Mouse (Mus musculus) NIH3T3 (cell line): ENCODE results near the gene Nme7.

Source experiments
- DNase-seq: peaks from one replicate; pipeline ENCODE4 v3.0.0-alpha.2; 2012; ENCODE audit warnings: low read depth

Nme7 gene

DNA sequence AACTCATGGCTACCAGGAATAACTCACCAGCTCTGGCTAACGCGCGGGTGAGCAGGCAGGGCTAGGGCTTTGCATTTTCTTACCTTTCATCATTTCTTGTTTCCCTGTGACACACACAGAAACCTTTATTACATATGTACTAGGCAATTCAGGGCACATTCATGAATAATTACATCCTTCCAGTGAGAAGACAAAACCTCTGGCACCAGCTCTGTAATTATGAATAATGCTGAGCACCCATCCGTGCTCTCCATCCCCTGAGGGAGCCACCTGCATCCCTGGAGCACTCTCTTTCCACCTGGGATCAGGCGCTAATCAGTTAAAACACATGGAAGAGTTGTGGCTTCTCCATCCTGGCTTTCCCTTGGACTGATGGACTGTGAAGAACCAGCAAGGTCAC is at the start of gene Nme7:
Nme7 (plus strand) TSS at position 301 of the 400 bp plus-strand sequence.
- DNase-seq, result no peak

DNA sequence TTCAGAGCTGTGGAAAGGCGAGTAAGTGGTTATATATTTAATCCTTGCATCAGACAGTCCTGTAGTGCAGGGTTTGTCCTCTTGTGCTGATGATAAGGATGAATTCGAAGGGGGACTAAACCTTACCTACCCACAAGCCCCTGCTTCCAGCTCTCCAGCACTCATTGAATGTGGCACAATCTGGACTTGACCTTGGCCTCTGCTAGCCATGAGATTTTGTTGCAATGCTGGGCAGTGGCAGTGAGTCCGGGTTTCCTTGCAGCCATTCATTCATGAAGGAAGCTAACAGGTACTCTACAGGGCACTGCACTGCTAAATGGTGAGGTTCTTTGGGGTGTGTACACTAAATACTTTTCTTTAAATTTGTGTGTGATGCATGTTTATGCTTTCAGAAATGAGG is 49.1 kb upstream of the Nme7 start:
- DNase-seq, result no peak

DNA sequence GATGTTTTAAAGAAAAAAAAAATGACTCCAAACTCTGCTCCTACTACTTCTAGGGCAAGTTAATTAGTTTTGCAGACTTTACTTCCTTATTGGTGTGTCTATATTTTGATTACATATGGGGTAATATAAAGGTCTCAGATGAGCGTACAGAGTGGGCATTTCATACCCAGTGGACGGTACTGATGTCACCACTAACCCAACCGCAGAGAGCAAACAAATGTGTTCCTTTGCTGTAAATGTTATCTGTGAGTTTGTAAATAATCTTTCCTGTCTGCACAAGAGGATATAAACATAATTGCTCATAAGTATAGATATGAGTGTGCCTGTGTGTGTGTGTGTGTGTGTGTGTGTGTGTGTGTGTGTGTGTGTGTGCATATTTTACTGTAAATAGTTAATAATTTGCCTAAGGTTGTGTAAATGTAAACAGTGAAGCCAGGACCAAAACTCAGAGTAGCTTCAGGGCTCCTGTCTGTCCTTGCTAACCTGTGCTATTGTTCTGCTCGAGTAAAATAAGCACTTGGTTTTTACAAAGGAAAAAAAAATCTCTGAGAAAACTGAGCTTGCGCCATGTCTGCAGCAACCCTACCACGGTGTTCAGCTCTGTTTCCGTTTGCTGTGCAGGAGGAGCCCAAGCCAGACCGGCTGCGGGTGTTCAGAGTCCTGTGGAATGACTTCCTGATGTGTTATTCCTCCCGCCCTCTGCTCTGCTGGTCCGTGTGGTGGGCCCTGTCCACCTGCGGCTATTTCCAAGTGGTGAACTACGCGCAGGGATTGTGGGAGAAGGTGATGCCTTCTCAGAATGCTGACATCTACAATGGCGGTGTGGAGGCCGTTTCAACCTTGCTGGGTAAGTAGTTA is 43.5 kb upstream of the Nme7 start:
- no peak for DNase-seq

DNA sequence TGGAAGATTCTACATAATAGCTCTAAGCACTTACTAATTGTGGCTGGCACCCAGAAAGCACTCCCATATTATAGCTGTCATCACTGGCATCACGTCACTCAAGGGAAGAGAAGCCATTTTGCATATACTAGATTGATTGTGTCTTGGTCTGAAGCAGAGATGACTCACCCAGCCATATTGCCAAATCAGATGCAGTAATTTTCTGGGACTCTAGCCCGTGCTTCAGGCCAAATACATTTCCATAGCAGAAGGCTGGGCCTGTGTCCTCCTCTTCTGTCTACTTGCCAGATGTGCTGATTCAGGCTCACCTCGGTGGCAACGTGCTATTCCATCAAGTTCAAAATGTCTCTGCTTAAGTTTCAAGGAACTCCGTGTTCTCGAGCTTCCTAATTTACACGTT is 42.4 kb upstream of the Nme7 start:
- DNase-seq, result peak; percentile 98

DNA sequence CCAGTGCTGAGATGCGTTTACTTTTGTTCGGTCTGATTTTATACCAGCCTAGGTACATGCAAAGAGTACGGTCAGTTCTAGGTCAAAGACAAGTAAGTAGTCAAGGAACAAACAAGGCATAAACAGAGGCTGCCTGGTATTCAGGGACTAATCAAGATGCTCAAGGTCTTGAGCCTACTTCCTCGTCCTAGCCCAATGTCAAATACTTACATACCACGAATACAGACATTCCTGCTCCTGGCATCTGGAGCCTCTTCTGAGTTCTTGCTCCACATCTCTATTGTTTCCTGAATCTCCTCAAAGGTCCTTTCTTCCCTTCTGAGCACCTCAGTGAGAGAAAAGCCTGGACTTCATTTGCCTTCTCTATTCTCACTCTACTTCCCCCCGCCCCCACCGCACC is 33.0 kb upstream of the Nme7 start:
- DNase-seq, result no peak

DNA sequence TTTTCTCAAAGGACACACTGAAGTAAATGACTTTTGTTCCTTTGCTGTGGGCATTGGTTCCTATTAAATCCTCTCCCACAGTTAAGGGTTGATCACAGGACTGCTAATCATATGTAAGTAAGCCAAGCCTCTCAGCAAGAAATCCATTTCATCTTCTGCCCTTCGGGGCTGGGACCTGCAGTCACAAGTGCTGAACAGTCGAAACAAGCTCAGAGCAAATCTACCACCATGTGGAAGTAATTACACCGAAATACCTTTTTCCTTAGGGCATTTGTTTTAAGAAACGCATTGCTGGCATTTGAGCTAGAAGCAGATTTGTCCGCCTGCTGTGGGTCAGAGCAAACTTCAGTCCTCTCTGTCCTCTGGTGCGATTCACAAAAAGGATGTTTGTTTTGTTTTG is 30.3 kb upstream of the Nme7 start:
- peak; percentile 81 for DNase-seq

DNA sequence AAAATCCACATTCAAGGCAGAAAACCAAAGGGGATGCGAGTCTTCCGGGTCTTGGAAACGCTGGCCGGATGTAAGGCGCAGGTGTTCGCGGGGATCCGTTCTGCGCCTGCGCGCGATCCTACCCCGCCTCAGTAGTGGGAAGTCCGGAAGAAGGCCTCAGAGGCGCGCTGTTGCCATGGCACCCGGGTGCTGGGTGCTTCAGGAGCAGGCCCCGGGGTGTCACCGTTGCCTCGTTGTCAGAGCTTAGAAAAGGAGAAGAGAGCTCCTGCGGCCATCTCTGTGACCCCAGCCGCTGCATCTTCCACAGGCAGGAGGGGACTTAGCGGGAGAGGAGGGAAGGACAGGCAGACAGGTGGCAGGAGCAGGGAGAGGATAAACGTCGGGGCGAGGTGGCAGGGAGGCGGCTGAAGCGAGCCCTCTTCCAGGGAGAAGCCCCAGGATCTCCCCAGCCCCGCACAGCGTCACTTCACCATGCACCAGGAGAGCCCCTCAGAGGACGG is 28.4 kb upstream of the Nme7 start, which contains the start of gene Ccdc181:
Ccdc181 (plus strand) TSS at position 131 of the 500 bp plus-strand sequence.
- DNase-seq, result peak; percentile 93

DNA sequence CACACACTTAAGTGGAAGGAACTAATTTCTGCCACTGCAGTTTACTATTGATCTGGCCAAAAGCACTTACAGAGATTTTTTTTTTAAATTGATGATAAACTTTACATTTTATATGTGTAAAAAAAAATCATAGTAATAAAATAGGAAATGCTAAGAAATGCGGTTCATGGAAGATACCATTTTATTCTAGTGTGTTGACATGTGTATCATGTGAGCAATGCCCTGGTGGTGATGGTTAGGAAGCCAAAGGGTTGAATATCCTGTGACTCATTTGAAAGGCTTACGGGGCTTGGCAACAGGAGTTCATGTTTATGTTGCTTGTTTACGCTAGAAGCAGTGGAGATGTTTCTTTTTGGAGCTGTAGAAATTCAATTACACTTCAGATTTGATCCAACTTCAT is 27.4 kb upstream of the Nme7 start:
- peak; percentile 70 for DNase-seq

DNA sequence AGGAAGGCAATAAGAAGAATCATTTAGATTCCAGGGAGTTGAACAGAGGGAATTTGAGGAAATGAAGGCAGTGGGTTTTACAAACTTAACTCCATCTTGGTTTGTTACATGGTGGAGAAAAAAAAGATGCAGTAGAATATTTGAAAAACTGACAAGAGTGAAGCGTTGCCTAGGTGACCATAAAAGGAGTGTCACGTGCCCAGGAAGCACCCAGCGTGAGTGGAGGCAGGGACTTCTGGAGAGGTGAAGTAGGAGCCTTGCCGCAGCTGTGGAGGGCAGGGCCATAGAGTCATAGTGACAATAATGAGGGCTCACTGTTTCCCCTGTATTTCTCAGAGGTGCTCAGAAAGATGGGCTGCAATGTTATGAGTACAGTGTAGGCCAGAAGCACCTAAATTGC is 24.6 kb upstream of the Nme7 start:
- no peak for DNase-seq

DNA sequence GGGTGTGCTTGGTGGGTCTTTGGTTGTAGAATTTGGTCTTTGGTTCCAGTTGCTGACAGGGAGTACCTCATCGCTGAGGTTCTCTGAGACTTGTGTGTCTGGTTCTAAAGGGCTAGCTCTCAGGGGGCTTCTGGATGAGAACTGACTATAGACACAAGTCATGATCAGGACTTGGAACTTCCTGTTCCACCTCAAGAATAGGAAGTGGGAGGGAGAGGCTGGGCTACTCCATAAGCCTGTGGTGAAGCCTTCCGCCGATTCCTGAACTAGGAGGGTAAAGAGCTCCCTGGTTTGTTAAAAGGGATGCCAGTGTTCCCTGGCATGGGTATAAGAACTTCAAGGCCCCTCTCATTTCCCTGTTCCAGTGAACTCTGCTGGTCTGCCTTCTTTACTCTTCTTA is 19.9 kb upstream of the Nme7 start:
- no peak for DNase-seq

DNA sequence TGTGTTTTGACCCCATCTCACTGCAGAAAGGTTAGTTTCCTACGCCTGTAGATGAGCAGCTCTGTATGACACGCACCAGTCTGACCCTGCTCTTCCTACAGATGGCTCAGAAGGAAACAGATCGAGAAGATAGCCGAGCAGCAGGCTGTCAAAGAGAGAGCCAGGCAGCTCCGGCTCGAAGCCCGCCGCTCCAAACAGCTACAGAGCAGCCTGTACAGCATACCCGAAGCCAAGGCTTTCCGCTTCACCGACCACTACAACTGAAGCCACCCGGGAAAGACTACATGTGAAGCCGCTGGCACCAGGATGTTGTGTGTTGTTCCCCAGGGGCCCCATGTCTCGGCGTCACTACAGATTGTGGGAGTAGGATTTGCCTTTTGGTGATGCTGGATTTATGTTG is 16.5 kb upstream of the Nme7 start:
- DNase-seq, result no peak

DNA sequence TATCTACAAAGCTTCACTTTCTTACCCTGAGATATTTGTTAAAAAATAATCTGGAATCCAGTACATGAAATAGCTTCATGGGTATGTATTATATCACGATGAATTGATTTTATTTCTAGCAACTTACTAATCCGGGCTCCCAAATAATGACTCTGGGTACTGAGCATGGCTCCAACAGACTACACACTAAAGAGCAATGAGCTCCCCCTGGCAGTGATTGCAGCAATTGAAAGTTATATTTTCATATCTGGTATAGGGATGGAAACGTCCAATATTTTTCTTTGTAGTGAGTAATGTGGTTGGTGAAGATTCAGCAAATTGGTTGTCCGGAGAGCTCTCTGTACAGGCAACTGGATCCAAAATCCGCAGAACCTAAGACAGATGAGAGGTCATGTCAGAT is 11.9 kb upstream of the Nme7 start:
- peak; percentile 68 for DNase-seq

DNA sequence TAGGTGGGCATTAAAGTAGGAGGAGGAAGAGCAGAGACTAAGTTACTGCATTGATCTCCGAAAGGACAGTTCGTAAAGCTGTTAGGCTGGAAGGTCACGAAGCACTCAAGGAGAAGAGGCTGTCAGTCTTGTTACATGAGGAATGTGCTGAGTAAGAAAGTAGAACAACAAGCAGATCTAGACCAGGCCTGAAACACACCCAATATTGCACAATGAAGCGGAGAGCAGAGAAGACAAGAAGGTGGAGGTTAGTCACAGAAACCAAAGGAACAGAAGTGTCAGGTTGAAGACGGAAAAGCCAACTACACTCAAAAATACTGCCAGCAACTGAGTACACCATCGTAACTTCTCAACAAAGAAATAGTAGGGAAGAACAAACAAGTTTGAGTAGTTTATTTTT is 9.8 kb upstream of the Nme7 start:
- DNase-seq, result no peak

DNA sequence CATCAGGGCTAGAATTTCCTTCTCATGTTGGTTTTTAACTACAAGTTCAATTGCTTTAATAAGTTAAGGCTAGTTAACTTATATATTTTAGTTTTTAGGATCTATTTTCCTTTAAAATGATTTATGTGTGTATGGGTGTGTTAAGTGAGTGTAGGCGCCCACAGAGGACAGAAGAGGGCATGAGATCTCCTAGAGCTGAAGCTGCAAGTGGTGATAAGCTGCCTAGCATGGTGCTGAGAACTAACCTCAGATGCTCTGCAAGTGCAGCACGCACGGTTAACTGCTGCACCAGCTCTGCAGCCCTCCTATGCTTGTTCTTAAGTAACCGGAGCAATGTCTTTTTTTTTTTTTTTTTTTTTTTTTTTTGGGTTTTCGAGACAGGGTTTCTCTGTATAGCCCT is 7.4 kb upstream of the Nme7 start:
- no peak for DNase-seq

DNA sequence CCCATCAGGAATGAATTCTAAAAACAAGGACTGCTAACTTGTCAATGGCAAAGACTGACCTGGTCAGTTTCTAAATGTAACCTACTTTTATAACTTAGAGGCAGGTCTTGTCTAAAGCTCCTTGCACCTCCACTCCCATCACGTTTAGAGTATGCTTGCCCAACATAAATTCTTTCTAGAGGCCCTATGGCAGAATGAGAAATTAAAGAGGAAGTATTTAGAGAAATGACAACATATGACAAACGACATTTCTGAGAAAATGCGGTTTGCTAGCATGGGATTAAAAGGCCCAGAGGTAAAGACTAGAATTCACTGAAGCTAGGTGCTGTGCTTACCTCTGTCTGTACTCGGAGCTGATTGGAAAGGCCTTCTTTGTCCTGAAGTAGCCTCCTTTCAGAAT is 2.0 kb upstream of the Nme7 start:
- DNase-seq, result no peak

DNA sequence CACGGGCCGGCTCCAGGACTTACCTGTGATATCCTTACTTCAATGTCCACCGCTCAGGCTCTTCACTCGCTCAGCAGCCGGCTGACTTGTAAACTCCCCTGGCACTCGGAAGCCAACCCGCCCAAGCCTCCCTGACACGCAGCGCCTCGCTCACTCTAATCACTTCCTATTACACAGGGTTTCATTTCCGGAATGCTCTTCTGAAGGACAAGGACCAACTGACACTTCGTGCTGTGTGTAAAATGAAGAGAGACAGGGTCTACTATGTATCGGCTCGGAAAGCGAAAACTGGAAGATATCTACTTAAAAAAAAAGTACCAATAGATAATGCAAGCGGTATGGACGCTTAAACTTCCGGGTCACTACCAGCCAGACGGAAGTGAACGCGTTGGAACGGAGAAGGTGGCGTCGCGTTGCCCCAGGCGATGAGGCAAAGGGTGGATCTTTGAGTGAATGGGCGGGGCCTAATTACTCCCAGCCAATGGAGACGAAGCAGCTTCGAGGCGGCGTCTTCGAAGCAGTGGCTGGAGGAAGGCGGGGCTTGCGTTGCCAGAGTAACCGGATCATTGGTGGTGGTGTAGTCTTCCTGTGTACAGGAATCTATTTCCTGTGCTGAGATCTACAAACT is 3.3 kb downstream of the Nme7 start, which contains the start of gene Blzf1:
Blzf1 (minus strand) TSS at position 366 of the 628 bp plus-strand sequence.
- peak; percentile 100 for DNase-seq

DNA sequence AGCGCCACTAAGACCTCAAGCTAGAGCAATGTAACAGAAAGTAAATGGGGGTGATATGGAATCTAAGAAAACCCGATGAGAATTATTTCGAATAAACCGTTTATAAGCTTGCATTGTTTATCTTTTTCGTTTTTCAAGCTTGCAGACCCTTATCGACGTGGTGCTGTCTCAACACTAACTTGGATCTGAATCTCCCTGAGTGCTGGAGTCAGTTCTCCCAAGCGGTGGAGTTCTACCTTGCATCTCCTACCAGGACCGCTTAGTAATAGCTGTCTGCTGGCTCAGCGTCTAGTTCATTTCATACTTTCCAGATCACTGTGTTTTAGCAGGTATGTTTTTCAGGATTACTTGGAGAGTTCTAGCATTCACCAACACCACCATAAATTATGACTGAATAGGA is 4.0 kb downstream of the Nme7 start:
- DNase-seq, result peak; percentile 40

DNA sequence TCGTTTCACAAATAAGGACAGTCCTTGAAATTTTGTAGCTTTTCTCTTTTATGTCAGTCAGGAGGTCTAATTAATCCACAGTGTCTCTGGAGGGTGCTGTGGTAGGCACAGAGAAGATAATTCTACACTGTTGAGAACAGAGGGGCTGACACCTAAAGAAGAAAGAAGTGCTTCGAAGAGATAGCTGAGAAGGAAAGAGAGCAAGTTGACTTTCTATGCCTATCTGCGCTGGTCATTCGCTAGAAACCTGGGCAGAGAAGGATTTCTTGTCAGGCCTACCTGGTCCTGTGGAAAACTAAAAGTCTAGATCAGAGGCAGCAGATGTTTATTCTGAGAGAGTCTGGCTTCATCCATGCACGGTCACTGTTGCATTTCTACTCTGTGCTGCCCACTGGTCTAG is 10.2 kb downstream of the Nme7 start:
- no peak for DNase-seq

DNA sequence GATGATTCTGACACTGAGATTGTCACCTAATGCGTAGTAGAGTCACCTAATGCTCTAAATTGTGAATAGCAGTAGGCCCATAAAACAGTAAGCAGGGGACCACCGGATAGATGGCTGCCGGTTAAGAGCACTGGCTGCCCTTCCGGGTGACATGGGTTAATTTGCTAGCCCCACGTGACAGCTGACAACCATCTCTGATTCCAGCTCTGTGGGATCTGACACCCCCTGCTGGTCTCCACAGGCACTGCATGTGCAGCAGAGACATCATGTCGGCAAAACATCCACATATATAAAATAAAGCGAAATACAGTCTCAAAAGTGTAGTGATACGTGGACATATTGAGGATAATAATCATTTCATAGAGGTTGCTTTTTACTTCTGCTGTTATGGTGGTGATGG is 11.3 kb downstream of the Nme7 start:
- DNase-seq, result peak; percentile 46

DNA sequence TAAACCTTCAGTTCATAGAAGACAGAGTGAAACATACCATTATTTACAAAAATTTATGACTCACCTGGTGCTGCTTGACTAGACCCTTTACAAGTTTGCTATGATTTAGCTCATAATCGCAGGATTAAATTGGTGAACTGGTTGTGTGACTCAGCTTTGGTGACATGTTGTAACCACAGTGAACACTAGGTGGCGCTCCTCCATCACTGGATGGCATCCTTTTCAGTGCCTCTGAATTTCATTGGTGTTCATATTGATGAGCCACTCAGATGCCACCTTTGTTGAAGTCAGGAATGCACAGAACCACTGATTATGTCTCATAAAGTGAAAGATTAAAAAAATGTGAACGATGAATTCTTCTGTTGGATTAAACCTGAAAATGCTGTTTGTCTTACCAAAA is 12.8 kb downstream of the Nme7 start:
- DNase-seq, result peak; percentile 89

DNA sequence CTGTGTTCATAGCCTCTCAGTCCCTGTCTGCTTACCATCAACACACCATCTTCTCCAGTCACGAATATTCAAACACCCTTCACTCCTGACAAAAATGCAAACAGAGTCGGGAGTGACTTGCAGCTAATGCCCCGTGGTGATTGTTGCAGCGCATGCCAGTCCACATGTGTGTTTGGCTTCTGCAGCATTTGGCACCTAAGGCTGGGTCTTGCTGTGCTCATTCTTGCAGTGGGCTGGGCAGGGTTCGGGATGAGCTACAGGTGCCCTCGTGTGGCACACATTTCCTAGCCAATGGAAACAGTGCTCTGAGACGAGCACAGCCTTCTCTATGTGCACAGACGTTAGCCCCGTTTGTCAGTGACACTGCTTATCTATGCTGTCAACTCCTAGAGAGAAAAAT is 13.3 kb downstream of the Nme7 start:
- no peak for DNase-seq

DNA sequence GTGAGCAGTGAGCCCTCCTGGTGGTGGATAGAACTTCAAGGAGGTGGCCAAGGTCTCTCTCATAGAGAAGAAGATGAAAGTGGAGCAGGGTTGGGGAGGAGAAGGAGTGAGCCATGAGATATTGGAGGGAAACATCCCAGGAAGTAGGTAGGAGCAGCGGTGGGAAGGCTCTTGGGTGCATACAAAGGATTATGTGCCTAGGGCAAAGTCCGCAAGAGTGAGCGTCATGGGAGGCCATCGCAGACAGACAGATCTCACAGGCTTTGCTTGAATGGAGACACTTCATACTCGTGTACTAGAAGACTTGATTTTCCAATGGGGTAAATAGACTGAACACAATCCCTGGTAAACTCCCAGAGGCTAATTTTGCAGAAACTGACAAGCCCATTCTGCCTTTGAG is 14.6 kb downstream of the Nme7 start:
- no peak for DNase-seq

DNA sequence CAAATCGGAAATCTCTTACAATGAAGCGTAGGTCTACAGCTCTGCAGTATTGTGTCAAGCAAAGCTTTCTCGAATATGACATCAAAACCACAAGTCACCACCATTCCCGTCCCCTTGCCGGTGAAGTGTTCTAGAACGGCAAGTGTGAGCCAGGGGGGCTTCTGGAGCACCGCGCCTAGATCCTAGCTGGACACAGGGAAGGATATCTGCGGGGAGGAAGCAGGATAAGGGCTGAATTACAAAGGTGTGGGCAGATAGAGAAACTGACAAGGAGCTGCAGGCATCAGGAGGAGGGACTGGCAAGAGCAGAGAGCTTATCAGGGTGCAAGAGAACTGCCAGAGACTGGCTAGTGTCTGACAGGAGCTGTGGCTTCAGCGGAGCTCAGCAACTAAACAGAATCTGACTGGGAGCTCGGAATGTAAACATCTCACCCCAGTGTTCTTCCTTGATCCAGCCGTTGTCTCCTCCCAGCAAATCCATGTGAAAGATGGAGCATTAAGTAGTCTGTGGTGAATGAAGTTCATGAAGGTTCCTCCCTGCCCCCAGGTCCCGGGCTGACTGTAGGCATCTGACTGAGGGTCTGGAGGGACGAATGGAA is 15.7 kb downstream of the Nme7 start:
- no peak for DNase-seq
